Mouse (Mus musculus) CD8-positive naive resting alpha-beta T cell, adult 2 months (primary cell): ENCODE results near the gene Krt72.

Source experiments
- DNase-seq, 2 experiments: peaks; one replicate each; pipeline ENCODE4 v3.0.0; 2022; ENCODE audit warnings: low read depth in 2 of 2, low spot score in 2 of 2

Krt72 gene

GRCm38 (mm10) chr15:101786360-101786759 lies at the start of gene Krt72:
TSS of gene Krt72 (minus strand) at chr15:101786460.
- DNase-seq = no peak

GRCm38 (mm10) chr15:101834784-101835328 lies 48.6 kb upstream of the Krt72 start:
- no peak for DNase-seq

GRCm38 (mm10) chr15:101833131-101833530 lies 46.9 kb upstream of the Krt72 start:
- DNase-seq = no peak

DNA sequence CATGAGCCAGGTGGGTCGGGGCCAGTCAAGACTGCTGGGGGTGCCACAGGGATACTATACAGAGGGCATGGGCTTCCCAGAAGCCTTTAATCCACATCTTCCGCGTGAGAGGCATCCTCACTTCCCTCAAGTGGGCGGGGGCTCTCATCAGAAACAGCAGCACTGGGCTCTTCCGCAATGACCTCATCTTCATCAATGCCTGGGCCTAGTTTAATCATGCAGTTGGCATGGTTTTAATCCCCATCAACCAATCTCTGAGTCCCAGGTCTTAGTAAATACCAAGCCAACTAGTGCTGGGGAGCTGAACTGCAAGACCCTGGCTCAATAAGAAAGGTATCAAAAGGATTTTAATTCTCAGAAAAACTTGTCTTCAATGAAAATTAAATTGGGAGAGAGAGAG lies 43.2 kb upstream of the Krt72 start:
- no peak for DNase-seq

DNA sequence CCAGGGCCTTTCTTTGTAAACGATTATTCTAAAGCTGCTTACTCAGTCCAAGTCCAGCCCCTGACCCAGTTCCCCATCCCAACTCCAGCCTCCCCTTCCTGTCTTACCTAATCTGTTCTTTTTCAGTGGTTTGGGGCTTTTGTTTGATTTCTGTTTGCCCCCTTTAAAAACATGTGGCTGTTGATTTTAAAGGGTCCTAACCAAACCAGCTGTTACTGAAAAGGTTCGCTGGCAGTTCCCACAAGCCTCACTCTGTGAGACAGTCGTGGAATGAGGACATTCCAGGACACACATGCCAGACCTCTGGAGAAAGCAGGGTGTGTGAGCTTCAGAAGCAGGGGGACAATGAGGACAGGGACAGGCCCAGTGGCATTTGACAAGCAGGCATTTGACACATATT lies 35.5 kb upstream of the Krt72 start:
- DNase-seq = no peak

DNA sequence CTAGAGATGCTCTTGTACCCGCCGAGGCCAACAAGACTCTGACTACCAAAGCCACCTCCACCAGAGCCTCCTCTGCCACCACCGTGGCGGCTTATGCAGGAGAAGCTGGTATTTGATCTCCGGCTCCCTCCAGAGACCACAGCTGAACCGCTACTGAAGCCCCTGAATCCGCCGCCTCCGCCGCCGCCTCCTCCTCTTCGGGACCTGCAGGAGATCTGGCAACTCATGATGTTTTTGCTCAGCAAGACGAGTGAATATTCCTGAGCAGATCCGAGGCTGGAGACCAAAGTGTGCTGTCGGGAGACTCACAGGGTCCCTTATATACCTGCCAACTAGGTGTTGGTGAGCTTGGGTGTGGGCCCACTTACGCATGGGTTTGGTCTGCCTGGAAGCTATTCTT lies 31.6 kb upstream of the Krt72 start, which contains the start of gene Krt2:
TSS of gene Krt2 (minus strand) at position 295 of the 400 bp plus-strand sequence.
- no peak for DNase-seq

GRCm38 (mm10) chr15:101803052-101803822 lies 17.0 kb upstream of the Krt72 start:
- DNase-seq = no peak

DNA sequence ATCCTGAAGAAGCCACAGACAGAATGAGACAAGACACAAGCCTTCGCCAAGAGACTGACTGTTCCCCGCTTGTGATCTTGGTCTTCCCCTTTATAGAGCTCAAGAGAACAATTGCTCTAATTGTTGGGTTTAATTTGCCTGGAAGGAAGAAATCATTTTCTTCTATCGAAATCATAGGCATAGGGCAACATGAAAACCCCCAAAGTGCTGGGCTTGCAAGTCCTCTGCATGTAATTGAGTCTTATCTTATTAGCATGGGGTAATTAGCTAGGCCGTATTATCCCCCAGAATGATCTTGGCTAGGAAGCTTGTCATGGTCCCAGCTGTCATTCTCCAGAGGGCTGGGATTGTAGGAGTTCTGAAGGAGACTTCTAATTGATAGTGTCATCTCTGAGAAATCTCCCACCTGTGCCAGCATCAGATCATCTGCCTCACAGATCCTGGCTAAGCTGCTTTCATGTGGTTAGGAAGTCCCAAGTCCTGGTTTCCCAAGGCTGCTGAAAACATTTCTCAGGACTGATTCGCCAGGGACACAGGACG lies 16.1 kb upstream of the Krt72 start, which contains the start of gene Krt73:
TSS of gene Krt73 (minus strand) at position 51 of the 540 bp plus-strand sequence.
- no peak for DNase-seq

DNA sequence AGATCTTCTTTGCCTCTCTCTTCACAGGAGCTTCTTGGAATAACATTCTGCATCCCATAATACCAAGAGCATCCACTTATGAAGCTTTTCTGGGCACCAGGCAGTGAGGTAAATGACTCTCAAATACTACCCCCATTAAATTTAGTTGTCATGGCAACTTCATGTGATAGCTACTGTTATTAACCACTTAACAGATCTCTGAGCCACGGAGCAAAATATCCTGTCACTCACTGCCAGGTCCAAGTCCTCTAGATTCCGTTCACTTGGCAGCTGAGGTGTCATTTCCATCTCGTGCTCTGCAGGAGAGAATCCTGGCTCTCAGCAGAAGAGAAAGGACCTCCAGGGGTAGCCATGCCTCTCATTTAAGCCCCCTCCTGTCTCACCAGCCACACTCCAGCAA lies 4.6 kb upstream of the Krt72 start:
- no peak for DNase-seq

- no peak for DNase-seq
These were observed 12.8 kb downstream of the Krt72 start for GRCm38 (mm10) chr15:101773420-101773819.

DNA sequence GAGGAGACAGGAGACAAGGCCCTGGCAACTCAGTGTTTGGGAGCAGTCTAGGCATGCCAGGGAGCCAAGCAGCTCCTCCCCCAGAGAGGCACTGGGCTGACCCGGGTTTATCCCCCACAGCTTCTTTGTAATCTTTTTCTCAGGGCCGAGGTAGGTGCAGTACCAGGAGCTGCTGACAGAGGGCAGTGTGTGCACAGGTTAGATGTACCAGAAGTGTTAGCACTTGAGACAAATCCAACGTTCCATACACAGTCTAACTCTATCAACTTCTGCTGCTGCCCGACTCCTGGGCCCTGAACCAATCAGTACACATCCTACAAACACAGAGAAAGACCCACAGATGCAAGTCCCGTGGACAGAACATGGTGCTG lies 13.6 kb downstream of the Krt72 start:
- DNase-seq = peak; percentile 47 to 63

DNA sequence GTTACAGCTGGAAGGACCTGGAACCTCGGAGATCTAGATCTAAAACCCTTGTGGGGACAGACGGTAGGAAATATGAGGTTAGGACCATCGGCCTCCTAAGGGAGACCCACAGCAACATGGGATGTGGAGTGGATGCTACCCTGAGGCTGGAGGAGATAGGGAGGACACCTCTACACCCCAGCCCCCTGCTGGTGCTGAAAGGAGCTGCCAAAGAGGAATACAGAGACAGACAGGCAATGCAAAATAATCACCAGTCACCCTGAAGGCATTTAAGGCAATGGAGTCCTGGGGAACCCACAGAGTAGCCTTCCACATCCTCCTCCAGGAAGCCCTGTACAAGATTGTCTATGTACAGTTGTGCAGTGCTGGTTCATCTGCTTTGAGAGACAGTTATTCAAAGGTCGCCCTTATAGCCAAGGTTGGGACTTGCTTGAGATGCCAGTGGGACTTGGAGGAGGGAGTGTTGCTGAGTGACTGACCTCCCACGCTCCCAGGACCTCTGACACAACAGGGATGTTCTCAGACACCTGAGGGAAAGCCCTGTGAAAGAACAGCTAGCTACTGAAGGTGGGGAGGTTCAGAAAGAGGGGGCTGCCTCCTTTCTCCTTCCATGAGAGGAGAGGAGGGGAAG lies 14.1 kb downstream of the Krt72 start:
- DNase-seq = no peak

DNA sequence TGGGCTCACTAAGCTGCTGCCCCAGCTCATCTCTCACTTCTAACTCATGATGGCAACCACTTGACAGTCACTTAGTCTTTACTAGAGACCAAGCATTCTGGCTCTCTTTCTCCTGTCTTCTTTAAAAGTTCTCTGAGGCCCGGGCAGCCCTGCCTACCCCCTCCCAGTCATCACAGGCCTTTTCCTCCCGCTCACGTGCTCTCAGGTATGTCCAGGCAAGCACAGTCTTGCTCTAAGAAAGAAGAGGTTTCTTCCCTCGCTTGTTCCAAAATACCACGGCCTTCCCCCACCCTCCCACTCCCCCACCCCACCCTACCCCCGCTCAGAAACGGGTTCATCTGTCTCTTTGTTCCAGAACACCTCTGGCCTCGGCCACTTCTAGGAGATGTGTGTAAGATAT lies 16.0 kb downstream of the Krt72 start:
- no peak for DNase-seq

DNA sequence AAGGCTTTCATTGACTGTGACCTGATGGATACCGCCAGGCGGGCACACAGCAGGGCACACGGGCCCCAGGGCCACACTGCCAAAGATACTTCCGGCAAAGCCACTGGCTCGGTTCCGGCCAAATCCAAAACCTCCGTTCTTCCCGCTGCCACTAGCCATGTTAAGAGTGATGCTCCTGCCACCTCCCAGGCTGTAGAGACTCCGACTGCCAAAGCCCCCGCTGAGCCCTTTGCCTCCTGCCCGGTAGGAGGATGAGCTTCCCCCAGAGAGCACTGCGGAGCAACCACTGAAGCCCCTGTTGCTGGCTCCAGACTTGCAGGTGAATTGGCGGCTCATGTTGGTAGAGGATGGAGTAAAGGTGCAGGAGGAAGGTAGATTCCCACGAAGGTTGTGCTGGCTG lies 43.5 kb downstream of the Krt72 start, which contains the start of gene Krt71:
TSS of gene Krt71 (minus strand) at position 399 of the 400 bp plus-strand sequence.
- no peak for DNase-seq

DNA sequence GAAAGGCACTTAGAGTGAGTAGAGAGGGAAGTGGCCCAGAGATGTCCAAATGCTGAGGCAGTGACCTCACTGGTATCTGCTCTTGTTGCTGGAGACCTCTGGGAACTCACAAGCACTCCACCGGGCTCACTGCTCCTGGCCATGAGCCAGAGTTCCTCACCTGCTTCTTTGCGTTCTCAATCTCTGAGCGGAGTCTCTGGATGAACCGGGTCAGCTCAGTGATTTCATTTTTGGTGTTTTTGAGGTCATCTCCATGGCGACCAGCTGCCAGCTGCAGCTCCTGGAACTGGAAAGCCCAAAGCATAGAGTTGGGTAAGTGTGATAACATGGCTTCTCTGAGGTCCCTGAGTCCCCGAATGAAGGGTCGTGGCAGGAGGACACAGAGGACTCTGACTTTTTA lies 48.5 kb downstream of the Krt72 start:
- DNase-seq = no peak

GRCm38 (mm10) chr15:101730653-101731052 lies 55.6 kb downstream of the Krt72 start:
- DNase-seq = no peak
